Mouse (Mus musculus) heart, postnatal 10 days (tissue): Measurements from ENCODE around the gene Ntm. TPM values are rescaled to one million over a fixed set of nuclear protein-coding genes. Genes with fewer than 3 reads are reported as not detected.
A peak's percentile ranks its signal among the peaks of the same experiment; 100 is the strongest.

ENCODE experiments used
- DNase-seq, 2 experiments: peaks; one replicate each; pipeline ENCODE4 v3.0.0; 2021
- intact Hi-C: fragments of 180-260 bp; cut with DNase I; formaldehyde crosslinking; loops from one replicate; pipeline ENCODE4 v1.15.1; 2025
- total RNA-seq, 2 experiments: library from RNA; stranded (reverse); gene quantifications; 2 replicates each; pipeline ENCODE4 v1.2.3; 2021

Ntm gene
- total RNA-seq, 2 experiments from 2014 or later: 6.9 to 7.4 TPM

DNA sequence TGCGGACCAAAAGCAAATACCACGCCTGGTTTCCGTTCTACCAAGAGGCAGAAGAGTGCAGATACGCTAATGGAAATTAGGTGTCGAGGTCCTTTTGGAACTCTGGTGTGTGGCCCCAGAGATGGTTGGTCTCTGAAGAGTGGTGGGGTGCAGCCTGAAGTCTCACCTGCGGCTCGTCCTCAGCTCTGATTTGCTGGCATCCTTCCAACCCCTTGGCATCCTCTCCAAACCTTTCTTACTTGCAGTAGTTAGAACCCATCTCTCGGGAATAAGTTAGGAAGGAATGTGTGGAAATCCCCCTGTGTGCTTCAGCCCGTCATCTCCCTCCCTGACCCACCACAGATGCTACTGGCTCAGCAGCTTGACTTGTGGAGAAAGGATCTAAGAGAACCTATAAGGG is 367.6 kb downstream of the Ntm start:
- intact Hi-C loops: no loop called here
- DNase-seq: no peak

DNA sequence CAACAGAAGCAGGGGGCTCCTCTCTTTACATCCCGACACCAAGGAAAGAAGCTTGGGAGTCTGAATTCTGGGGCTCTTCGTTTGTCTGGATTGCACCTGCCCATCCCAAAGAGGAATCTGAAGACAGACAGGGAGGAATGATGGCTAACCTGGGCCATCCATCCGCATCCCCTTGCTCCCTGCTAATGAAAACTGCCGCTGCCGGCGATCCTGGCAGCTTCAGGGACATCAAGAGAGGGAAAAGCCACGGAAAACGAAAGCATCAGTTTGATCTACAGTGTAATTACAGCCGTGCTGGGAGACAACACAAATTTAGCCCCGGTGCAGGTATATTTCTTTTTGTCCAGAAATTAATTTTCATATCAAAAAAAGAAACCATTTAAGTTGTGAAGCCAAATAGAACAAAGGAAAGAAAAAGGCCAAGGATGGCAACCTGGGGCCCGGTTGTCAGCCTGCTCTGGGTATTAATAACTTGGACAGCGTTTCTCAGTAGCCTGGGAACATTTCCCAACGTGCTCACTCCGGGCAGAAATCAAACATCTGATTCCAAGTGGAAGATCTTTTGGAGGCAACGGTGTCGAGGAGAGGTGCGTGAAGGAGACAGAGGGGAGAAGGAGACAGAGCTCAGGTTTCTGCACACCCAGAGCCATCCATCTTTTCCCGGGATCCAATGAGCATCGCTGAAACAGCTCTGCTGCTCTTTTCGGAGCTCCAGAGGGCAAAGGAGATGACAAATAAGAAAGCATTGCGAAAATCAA is 368.2 kb downstream of the Ntm start:
- peak in 1 of 2 experiments; percentile 6 for DNase-seq
- intact Hi-C loops: no loop called here

DNA sequence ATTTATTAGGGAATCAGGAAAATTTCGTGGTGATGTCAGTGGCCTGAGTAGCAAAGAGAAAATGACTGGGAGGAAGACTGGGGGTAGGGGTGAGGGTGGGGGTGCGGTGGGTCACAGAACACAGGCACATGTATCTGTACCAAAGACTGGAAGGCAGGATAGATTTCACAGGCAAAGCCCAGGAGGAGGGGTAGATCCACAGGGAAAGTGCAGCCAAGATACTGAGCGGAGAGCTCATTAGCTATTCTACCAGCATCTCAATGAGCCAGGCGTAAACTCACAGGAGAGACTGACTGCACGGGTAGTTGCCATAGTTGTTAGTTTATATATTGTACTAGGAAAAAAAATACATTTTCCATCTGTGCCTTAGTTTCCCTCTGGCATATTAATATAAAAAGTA is 375.6 kb downstream of the Ntm start:
- intact Hi-C loops: loop anchor here (5.0 to 10.0 kb wide), 2 partner anchors 385 to 1183 kb away; no protein-coding TSS in a partner anchor
- DNase-seq: no peak

DNA sequence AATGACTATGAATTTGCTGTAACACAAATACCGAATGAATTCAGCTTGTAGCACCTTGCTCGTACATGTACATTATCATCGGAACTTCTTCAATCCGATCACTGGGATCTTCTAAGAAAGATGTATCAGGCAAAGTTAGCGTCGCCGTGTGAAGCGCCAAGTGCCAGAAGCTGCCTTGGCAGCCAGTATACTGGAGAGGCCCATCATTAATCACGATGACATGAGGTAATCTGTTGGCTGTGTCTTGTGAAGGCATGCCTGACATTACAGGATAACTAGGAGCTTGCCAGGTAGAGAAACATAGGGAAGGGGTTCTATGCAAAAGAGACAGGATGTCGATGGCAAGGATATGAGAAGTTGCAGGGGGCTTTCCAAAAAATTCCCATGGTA is 376.6 kb downstream of the Ntm start:
- intact Hi-C loops: loop anchor here (5.0 to 10.0 kb wide), 2 partner anchors 384 to 1182 kb away; no protein-coding TSS in a partner anchor
- DNase-seq: no peak

DNA sequence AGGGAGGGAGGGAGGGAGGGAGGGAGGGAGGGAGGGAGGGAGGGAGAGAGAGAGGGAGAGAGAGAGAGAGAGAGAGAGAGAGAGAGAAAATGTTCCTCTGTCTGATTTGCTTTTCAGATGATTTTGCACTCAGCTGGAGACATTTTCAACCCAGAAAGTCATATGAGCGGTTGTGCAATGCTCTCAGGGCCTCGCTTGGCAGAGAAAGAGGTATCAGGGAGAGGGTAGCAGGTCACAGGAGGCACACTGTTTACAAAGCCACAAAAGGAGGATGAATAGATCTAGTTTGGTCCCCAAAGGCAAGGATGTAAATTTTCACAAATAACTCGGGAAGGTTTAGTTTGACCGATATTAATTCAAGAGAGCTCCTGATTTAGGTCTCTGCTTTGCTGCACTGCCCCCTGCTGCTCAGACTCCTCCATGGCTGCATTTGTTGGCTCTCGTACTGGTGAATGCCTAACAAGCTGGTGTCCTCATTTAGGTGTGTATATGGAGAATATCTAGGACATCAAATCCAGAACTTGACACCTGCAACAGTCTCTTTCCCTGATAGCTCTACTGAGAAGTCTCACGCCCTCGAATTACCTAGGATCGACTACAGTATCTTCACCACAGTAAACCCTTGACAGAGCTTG is 377.1 kb downstream of the Ntm start:
- intact Hi-C loops: loop anchor here (5.0 to 10.0 kb wide), 2 partner anchors 384 to 1181 kb away; no protein-coding TSS in a partner anchor

DNA sequence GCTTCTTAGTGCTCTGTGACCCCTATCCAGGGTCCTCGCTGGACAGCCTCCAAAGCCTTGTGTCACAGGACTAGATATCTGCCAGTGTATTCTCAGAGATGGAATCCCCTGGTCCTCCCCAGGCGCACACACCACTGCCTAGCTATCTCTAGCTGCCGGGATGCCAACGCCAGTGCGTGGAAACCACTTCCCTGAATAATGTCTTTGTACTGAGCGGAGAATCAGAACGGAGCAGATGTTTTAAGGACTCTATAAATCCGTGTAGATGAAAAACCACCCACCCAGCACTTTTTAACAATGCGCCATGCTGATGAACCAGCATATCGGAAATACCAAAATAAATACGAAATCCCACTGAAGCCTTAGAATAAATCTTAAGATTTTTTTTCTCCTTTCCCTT is 384.7 kb downstream of the Ntm start:
- intact Hi-C loops: no loop called here
- no peak for DNase-seq

More for the DNA sequence above, 377.1 kb downstream of the Ntm start:
- DNase-seq: peak; percentile 52 to 71

DNA sequence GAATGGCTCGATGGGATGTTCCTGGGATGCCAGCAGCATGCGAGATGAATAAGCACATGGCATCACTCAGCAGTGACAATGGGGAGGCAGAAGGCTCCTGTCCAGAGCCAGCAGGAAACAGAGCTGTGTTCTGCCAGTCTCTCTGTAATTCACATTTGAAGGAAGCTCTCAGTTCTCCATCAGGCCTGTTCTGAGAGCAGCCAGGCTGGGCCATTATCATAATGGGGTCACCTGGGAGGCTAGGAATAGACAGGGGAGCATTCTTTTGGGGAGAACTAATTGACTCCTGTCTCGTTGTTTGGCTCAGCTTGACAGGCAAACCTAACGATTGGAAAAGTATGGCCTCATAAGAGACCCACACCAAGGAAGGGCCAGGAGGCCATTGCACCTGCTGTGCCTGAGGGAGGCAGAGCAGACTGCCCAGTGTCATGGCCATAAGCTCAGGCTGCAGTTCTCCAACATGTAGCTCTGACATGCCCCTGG is 386.8 kb downstream of the Ntm start:
- DNase-seq: no peak
- intact Hi-C loops: no loop called here

DNA sequence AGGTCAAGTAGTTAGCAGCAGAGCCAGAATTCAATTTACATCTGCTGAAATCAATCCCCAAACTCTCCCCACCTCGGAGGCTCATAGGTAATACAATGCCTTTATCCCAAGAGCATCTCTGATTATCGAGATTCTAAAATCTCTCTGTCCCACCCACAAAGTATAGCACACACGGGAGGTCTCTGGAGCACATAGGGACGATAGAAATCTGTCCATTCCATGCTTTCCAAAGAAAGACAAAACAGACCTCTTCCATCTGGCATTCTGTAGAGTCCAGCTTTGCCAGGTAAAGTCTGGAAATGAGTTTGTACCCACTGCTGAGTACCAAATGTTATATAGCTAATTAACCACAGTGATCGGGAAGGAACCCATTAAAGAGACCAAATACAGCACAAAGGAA is 388.4 kb downstream of the Ntm start:
- intact Hi-C loops: no loop called here

DNA sequence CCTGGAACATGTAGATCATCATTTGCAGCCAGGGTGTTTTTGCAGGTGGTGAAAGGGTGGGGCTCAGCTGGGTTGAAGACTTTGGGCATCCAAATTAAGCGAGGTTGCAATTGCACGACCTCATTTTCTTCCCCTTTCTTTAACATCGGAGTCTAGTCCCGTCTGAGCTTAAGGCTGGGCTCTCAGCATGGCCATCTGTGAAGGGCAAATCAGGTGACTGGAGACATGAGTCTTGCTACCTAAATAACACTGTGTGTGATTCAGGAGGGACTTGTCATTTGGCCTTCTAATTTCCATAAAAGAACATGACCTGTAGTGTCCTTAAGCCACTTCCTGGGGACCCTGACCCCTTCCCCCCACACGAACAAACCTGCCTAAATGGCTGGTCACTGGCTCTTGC is 394.4 kb downstream of the Ntm start:
- intact Hi-C loops: no loop called here

More for the DNA sequence above, 388.4 kb downstream of the Ntm start:
- no peak for DNase-seq

DNA sequence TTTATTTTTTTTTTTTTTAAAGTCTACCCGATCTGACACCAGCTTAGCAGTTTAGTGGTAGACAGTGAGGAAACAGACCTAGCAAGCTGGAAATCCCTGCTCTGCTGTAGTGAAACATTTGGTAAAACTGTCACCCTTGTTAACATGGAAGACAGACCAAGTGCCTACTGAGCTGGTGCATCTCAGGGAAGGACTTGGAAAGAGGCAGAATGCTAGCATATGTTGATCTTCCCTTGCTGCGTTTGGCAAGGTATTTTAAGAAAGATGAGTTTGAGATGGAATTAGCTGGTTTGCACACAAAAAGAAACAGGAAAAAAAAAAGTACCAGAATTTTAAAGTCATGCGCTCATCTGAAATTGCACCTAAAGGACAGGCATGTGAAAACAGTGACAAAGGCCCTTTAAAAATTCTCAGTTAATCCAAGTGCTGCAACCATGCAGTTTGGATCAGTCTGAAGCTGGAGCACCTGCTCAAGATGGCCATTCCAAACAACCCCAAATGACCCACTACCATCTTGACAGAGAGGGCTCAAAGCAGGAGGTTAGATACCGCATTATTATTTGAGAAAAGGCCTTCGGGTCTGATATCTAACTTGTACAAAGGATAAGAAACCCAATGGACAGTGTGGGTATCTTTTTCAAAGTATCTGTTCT is 400.4 kb downstream of the Ntm start:
- intact Hi-C loops: no loop called here

More for the DNA sequence above, 394.4 kb downstream of the Ntm start:
- no peak for DNase-seq

DNA sequence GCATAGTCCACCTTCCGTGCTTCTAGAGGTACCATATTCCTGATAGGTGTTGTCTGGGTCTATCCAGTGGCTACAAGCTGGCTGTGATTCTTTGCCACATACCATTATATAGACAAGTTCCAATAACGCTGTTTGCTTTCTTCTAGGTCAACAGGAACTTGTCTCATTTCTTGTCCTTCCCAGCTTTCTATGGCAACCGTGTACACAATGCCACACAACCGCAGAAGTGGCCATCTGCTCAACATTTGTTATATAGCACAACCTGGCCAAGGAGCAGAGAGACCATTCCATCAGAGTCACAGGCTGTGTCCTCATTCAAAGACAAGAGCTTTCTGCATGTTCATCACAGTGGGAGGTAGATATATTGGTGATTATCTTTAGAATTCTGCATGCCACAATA is 404.0 kb downstream of the Ntm start:
- intact Hi-C loops: no loop called here
- no peak for DNase-seq

More for the DNA sequence above, 400.4 kb downstream of the Ntm start:
- no peak for DNase-seq

DNA sequence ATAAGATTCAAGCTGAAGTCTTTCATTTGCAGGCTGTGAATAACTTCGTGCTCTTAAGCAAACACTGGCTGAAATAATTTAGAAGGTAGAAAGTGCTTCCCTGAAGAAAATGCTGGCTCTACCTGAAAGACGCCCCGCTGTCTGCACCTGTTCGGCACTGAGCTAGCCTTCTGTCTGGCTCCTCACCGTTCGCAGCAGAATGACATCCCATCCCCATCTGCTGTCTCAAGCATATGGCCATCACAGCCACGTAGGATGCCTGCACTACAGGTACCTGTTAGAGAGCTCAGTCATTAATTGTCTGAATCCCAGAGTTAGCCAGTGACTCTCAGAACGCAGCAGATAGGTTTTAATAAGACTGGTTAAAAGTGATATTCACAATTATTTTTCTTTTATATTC is 412.4 kb downstream of the Ntm start:
- DNase-seq: no peak
- intact Hi-C loops: no loop called here

DNA sequence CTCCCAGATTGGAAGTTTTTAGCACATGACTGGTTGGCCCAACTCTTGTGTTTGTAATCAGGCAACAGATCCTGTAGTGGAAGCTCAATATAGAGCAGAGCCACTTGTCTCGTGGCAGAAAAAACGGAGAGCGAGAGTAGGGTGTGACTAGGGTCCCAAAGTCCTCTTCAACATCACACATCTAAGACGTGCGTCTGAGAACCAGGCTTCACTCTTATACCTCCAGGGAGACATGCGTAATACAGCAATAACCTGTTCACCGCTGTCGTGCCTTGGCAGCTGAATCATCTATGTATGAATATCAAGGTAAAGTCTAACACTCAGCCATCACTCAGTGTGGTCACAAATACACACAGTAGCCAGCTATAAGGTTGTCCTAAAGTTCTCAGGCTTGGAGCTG is 412.8 kb downstream of the Ntm start:
- DNase-seq: no peak
- intact Hi-C loops: no loop called here

DNA sequence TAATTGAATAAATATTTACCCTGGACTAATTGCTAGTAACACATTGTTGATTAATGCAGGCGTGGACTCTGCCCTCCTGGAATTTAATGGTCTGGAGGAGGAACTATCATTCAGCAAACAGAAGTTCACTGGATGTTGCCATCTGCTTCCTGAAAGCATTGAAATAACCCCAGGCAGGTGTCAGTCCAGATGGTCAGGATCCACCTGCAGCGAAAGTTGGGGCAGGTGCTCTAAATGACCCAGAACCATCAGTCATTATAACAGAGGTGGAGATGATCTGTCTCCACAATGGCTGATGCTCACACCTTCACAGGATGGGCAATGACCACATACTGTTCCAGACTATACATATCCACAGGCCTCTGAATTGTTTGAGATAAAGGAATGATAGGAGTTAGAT is 426.5 kb downstream of the Ntm start:
- intact Hi-C loops: no loop called here
- no peak for DNase-seq

DNA sequence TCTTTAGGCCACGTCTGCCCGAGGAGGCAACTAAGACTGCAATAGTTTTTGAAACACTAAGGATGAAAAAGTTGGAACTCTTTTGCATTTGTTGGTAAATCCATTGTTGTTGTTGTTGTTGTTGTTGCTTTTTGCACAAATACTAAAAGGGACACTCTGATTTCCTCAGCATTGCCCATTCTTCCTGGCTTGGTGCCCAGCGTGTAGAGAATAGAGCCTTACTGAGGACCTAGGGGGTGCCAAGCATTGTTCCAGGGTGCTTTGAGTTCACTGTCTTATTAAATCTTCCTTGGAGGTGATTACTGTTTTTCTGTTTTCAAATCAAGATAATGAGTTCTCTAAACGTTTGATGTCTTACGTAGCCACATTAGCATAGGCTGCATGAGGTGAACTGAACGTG is 428.2 kb downstream of the Ntm start:
- DNase-seq: no peak
- intact Hi-C loops: no loop called here

DNA sequence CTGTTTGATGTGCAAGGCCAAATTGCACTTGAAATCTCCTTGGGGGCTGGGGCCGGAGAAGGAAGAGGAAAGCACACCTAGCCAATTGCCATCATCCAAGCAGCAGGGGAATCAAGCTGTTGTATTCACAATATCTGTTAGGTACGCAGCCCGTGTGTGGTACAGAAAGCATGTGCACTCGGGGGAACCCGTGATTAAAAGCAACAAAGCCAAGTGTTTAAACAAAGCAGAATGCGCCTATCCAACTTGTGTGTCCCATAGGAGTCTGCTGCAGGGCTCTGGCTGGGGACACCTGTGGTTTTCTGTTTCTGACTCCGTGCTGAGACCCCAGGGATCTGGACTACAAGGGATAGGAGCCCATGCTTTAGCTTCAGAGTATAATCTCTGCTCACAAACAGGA is 428.6 kb downstream of the Ntm start:
- intact Hi-C loops: no loop called here
- DNase-seq: no peak

DNA sequence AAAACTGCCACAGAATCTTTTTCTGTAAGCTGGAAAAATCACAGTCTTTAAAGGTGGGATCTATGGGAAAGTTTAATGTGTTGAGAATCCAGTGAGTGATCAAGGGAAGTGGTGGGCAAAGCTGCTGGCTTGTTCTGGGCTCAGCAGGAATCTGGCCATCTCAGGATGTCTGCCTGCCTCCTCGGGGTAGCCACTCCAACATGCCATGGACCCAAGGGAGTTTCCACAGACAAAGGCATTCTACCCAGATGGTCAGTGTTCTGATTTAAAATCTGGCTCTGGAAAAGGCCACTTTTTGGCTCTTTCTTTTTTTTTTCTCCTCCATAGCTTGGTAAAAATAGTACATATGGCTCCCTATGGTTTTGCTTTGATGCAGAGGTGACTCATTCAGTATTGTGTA is 429.4 kb downstream of the Ntm start:
- no peak for DNase-seq
- intact Hi-C loops: no loop called here

DNA sequence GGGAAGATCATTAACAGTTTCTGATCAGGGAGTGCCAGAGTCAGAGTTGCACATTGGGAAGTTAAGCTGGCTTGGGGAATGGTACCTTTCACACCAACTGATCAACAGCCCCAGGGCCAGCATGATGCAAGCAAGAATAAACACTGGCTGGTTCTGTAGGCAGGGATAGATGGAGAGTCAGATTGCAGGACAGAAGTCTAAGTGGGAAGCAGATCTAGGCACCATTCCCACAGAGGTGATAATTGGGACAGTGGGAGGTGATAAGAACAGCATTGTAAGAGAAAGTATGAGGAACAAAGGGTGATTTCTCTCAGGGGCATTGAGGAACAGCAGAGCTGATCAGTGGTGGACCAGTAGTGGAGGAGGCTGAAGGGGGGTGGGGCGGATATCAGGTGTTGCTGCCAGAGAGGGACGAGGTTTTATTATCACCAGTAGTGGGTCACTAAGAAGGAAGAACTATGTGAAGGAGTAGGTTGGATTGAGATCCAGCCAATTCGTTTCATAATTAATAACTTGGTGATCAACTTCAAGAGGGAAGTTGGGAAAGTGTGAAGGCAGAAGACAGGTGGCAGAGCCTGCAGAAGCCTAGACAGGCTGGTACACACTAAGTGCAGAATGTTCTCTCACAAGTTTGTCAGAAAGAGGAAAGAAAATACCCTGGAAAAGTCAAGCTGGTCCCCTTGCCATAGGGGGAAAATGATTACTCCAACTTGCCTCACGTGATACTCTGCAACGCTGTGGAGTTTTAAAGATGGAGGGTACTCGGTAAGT is 431.6 kb downstream of the Ntm start:
- intact Hi-C loops: no loop called here
- no peak for DNase-seq

DNA sequence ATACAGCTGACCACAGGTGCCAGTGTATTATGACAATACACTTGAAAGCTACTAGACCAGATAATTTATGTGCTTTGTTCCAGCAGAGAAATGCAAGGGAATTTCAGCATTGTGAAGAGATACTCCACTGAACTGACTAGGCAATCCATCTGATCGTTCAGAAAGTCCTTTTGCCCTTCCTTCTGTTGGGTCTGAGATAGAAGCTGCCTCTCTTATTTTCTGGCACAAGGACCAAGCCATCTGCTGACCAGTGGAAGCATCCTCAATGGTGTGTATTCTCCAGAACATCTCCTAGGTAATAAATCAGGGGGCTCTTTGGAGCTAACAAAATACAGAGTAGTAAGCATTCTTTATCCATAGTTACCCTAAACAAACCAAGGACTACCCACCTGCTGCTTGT is 438.8 kb downstream of the Ntm start:
- DNase-seq: no peak
- intact Hi-C loops: loop anchor here (5.0 kb wide), 1 partner anchor 932 kb away; no protein-coding TSS in a partner anchor

DNA sequence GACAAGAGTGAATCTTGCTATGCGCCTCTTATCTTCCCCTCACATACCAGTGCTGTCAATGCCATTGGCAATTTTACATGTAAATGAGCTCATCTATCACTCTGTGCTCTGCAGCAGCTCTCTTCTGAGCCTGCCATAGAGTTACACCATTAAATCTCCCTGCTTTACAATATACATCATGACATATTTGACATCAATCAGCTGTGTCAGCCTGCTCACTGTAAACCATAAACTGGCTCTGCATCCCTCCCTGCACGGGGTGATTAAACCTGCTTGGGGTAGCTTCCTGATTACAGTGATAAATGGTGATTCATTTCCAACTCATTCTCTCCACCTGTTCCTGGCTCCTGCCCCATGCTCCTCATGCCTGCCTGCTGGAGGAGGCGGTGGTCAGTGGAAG is 439.7 kb downstream of the Ntm start:
- intact Hi-C loops: loop anchor here (5.0 kb wide), 1 partner anchor 931 kb away; no protein-coding TSS in a partner anchor

DNA sequence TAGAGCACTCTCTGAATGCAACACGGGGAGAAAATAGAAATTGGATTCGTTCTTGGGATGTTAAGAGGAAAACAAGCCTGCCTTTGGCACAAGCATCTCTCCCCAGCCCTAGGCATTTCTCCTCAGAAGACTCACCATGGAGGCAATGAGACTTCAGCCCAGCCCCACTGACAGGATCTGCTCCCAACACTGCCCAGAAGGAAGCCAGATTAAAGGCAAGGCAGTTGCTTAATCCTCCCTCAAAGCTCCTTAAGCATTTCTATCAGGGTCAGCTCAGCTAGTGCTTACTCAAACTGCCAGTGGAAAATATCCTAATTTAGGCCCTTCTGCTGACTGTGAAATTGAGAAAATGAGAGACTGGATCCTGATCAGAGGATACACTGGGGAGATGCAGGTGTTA is 443.8 kb downstream of the Ntm start:
- no peak for DNase-seq
- intact Hi-C loops: no loop called here

More for the DNA sequence above, 439.7 kb downstream of the Ntm start:
- DNase-seq: no peak
